8 mouse cellular contexts compared by ENCODE assay signal in the genomic region with DNA sequence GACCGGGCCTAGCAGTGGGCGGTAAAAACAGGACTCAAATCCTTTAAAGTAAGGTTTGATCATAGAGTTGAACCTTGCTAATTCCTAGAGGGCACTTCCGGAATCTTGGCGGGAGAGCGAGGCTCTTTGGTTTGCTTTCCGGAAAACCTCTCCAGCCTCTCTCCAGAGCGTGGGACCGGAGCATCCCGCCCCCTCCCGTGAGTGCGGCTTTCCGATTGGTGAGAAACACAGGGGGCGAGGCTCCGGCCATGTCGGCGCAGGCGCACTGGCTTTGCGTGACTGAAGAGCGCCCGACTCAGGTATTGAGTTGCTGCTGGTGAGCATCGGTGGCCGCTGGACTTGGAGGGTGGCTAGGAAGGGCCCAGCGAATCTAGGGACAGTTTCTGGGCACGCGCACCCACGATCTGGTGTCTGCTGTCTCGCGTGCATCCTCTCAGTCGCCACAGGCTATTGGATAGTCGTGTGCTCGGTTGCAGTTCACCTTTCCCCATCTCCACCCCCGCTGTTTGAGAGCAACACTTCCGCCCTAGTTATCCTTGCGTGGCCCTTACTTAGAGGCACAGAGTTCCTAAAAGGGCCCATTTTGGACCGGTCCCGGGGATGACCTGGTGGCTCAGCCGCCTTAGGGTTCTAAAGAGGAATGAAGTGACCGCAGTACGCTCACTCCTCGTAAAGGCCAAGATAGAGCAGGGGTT. TPM values are rescaled to one million over a fixed set of nuclear protein-coding genes. Genes with fewer than 3 reads are reported as not detected.
DNase-seq lines count a peak whose midpoint lies in the region; ATAC-seq and TF ChIP-seq lines count a peak whose summit lies in the region.

A gene (plus strand): TSS at position 237 of the 695 bp plus-strand sequence.

- 1% methylated on average over 40 of the region's 40 CpGs for WGBS in embryonic facial prominence, embryonic 14.5 days
- 3% methylated on average over 40 of the region's 40 CpGs for whole genome bisulfite sequencing in heart, adult 2 months
- WGBS in limb, embryonic 13.5 days: 3% methylated on average over 40 of the region's 40 CpGs
- WGBS in midbrain, embryonic 16.5 days: 2% methylated on average over 40 of the region's 40 CpGs

- DNase-seq in 3T3-L1 (ENCODE audit: low read depth, low spot score): peak; percentile 96
- DNase-seq in adrenal gland, postnatal 4 days (ENCODE audit: low spot score in 2 of 2): peak; percentile 92 to 97
- DNase-seq in embryonic facial prominence, embryonic 14.5 days (ENCODE audit: low spot score): peak; percentile 99
- DNase-seq in heart, adult 2 months: peak; percentile 97
- DNase-seq in kidney, adult 8-10 months: peak; percentile 97 to 98
- peak; percentile 89 to 96 for DNase-seq in spleen, postnatal 10 days (ENCODE audit: low spot score in 2 of 2)

- H3K27ac ChIP-seq in embryonic facial prominence, embryonic 14.5 days (replicated peaks; ENCODE audit: low read depth, low read length): peak within 1 kb of the TSS; percentile 74
- H3K27ac ChIP-seq in heart, adult 2 months: peak within 1 kb of the TSS; percentile 49
- peak within 1 kb of the TSS; percentile 68 for H3K27ac ChIP-seq in limb, embryonic 13.5 days
- H3K27ac ChIP-seq in midbrain, embryonic 16.5 days (ENCODE audit: low read length): peak within 1 kb of the TSS; percentile 79

- H3K9ac ChIP-seq in embryonic facial prominence, embryonic 14.5 days (ENCODE audit: low read depth, low read length): peak within 1 kb of the TSS; percentile 81
- peak within 1 kb of the TSS; percentile 75 for H3K9ac ChIP-seq in heart, adult 2 months (ENCODE audit: low read depth, low read length)
- H3K9ac ChIP-seq in limb, embryonic 13.5 days: peak within 1 kb of the TSS; percentile 88
- H3K9ac ChIP-seq in midbrain, embryonic 16.5 days (ENCODE audit: low read depth, low read length): peak within 1 kb of the TSS; percentile 80

- peaks cover 8% of the 10 kb centered on the region; the same call in 1 of the 2 replicates for H3K4me1 ChIP-seq in embryonic facial prominence, embryonic 14.5 days (ENCODE audit: control insufficient read depth, insufficient read depth, low read length)
- peaks cover 2% of the 10 kb centered on the region for H3K4me1 ChIP-seq in heart, adult 2 months (ENCODE audit: control insufficient read depth, insufficient read depth, low read length)
- peaks cover 15% of the 10 kb centered on the region for H3K4me1 ChIP-seq in limb, embryonic 13.5 days
- peaks cover 7% of the 10 kb centered on the region for H3K4me1 ChIP-seq in midbrain, embryonic 16.5 days (ENCODE audit: control insufficient read depth, insufficient read depth, low read length)

- TF ChIP-seq CTCF in heart, adult 2 months (IDR thresholded peaks at IDR 0.05): no peak

- H3K27me3 ChIP-seq in embryonic facial prominence, embryonic 14.5 days (replicated peaks; ENCODE audit: control insufficient read depth, insufficient read depth, low read length): no peaks in the 10 kb centered on the region
- no peaks in the 10 kb centered on the region for H3K27me3 ChIP-seq in heart, adult 2 months (ENCODE audit: control insufficient read depth, insufficient read depth, low read length)
- H3K27me3 ChIP-seq in limb, embryonic 13.5 days: no peaks in the 10 kb centered on the region
- peaks cover 10% of the 10 kb centered on the region for H3K27me3 ChIP-seq in midbrain, embryonic 16.5 days (ENCODE audit: control insufficient read depth, insufficient read depth, low read depth, low read length)

- H3K4me3 ChIP-seq in embryonic facial prominence, embryonic 14.5 days (ENCODE audit: low read depth, low read length): peak within 1 kb of the TSS; percentile 73
- peak within 1 kb of the TSS; percentile 74 for H3K4me3 ChIP-seq in heart, adult 2 months
- H3K4me3 ChIP-seq in limb, embryonic 13.5 days: peak within 1 kb of the TSS; percentile 73
- H3K4me3 ChIP-seq in midbrain, embryonic 16.5 days (ENCODE audit: low read depth, low read length): peak within 1 kb of the TSS; percentile 72

- peak within 1 kb of the TSS; percentile 94 for H3K4me2 ChIP-seq in embryonic facial prominence, embryonic 14.5 days (ENCODE audit: low read depth, low read length)
- H3K4me2 ChIP-seq in limb, embryonic 13.5 days (replicated peaks): peak within 1 kb of the TSS; percentile 90
- H3K4me2 ChIP-seq in midbrain, embryonic 16.5 days (ENCODE audit: low read length): peak within 1 kb of the TSS; percentile 97

- intact Hi-C loops in heart, adult 2 months (cut with DNase I): loop anchor here (2.0 kb wide), 1 partner anchor 28 kb away; a partner anchor contains a TSS

- H3K36me3 ChIP-seq in embryonic facial prominence, embryonic 14.5 days (ENCODE audit: control insufficient read depth, insufficient read depth, low read length): peaks cover 19% of the 10 kb centered on the region
- H3K36me3 ChIP-seq in heart, adult 2 months (ENCODE audit: control insufficient read depth, insufficient read depth, low read length): no peaks in the 10 kb centered on the region
- H3K36me3 ChIP-seq in limb, embryonic 13.5 days: peaks cover 32% of the 10 kb centered on the region
- H3K36me3 ChIP-seq in midbrain, embryonic 16.5 days (ENCODE audit: control insufficient read depth, insufficient read depth, low read length): 0 out of 2 replicates have a peak, but pooled peaks cover 3% of the 10 kb centered on the region

- ATAC-seq in embryonic facial prominence, embryonic 14.5 days (ENCODE audit: low read depth): peak; percentile 99
- peak; percentile 97 for ATAC-seq in limb, embryonic 13.5 days (ENCODE audit: low FRiP score, low read depth)
- peak; percentile 97 for ATAC-seq in midbrain, embryonic 16.5 days

- no peaks in the 10 kb centered on the region for H3K79me2 ChIP-seq in heart, adult 2 months (replicated peaks; ENCODE audit: control insufficient read depth, insufficient read depth, low read length)

- peak; percentile 84 for TF ChIP-seq POLR2A in heart, adult 2 months (IDR thresholded peaks at IDR 0.05; ENCODE audit: insufficient read depth, low read depth, low read length)

- H3K9me3 ChIP-seq in embryonic facial prominence, embryonic 14.5 days (ENCODE audit: control insufficient read depth, low read length): no peaks in the 10 kb centered on the region
- no peaks in the 10 kb centered on the region for H3K9me3 ChIP-seq in limb, embryonic 13.5 days
- H3K9me3 ChIP-seq in midbrain, embryonic 16.5 days (replicated peaks; ENCODE audit: control insufficient read depth, low read length, poor library complexity, severe bottlenecking): no peaks in the 10 kb centered on the region

- TF ChIP-seq EP300 in heart, adult 2 months (IDR thresholded peaks at IDR 0.05; ENCODE audit: insufficient read depth, low read depth, low read length): 0 out of 2 replicates have a peak, but pooled peaks have one; percentile 19

RNA-seq across cellular contexts. Expression of the gene that starts here (rescaled TPM):
- total RNA-seq in adrenal gland, postnatal 4 days (2021): 10 to 100 TPM in 1 of 2 experiments, 1 to 10 TPM in 1; 9.2 to 13.3 TPM
- 12.2 and 12.4 TPM in 2 replicates for polyA plus RNA-seq in embryonic facial prominence, embryonic 14.5 days (2014; fragmentation: Nextera tagmentation; extraction: Ambion mirVana)
- 1 to 10 TPM; 4.9 to 5.9 TPM for total RNA-seq in heart, adult 2 months (2021)
- 6.7 and 11.5 TPM in 2 replicates for polyA plus RNA-seq in heart, adult 2 months (2012; rRNA removed)
- 13.6 and 15.6 TPM in 2 replicates for polyA plus RNA-seq in limb, embryonic 13.5 days (2015; fragmentation: Nextera tagmentation; extraction: Ambion mirVana)
- polyA plus RNA-seq in midbrain, embryonic 16.5 days (2015; fragmentation: Nextera tagmentation; extraction: Ambion mirVana): 8.9 and 9.9 TPM in 2 replicates

Comparison
In these comparisons a context has a peak if more than half of its experiments do, and no peak if none do; other contexts are left out.
1. Peak in every context shown above with its lines: DNase-seq, ATAC-seq, H3K4me3 ChIP-seq and H3K27ac ChIP-seq.